Mouse (Mus musculus): ENCODE data around the gene Arhgef19. TPM values are rescaled to one million over a fixed set of nuclear protein-coding genes. Genes with fewer than 3 reads are reported as not detected.

Arhgef19 gene
- total and polyA plus RNA-seq, 3 experiments, result 0.78 TPM; not detected in 2

DNA sequence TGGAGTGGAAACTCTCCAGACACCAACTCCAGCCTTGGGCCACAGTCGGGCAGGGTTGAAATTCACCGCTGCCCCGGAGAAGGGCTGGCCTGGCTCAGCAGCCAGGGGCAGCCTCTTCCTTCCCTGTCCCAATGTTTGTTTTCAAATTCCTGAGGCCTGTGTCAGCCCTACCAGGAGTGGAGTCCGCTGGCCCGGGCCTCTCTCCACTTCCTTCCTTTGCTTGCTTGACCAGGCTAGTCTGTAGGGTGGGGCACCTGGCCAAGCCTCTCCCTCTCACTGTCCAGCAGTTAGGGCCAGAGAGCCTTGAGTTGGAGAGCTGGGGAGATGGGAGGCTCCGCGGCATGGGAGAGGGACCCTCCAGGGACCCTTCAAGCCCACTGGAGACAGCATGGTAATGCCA is 38.9 kb downstream of the Arhgef19 start:
- 0 out of 4 replicates have a peak, but pooled peaks cover 0 to 2% of the 10 kb centered on the region in 2 experiments for H3K4me1 ChIP-seq (ENCODE audit: control insufficient read depth in 1 of 2, insufficient read depth in 2 of 2, low read length in 2 of 2)
- no peak for DNase-seq (ENCODE audit: low read depth, low spot score)
- peaks cover 0 to 3% of the 10 kb centered on the region in 2 experiments; a peak in 2 of 4 replicates for H3K27me3 ChIP-seq (ENCODE audit: control insufficient read depth in 1 of 2, insufficient read depth in 2 of 2, low read length in 2 of 2)
- TF ChIP-seq RAD21 (IDR thresholded peaks at IDR 0.05; ENCODE audit: low read depth, low read length), result no peak
- no peak for TF ChIP-seq MYC (IDR thresholded peaks at IDR 0.05; ENCODE audit: low read depth, low read length)
- H3K27ac ChIP-seq (ENCODE audit: control insufficient read depth, low read depth, low read length), result no peak overlapping the region
- no peaks in the 10 kb centered on the region for H3K9me3 ChIP-seq (replicated peaks; ENCODE audit: insufficient read depth, low read length)
- H3K9ac ChIP-seq (ENCODE audit: control insufficient read depth, low read depth, low read length, poor library complexity, severe bottlenecking), result no peak overlapping the region
- H3K79me2 ChIP-seq (ENCODE audit: control insufficient read depth, insufficient read depth, low read length, poor library complexity), result no peaks in the 10 kb centered on the region
- H3K36me3 ChIP-seq (ENCODE audit: control insufficient read depth in 1 of 2, insufficient read depth in 2 of 2, low read length in 2 of 2), result no peaks in the 10 kb centered on the region
- H3K4me3 ChIP-seq (ENCODE audit: control insufficient read depth in 1 of 2, insufficient read depth in 1 of 2, low read depth in 2 of 2, low read length in 2 of 2), result no peak overlapping the region

DNA sequence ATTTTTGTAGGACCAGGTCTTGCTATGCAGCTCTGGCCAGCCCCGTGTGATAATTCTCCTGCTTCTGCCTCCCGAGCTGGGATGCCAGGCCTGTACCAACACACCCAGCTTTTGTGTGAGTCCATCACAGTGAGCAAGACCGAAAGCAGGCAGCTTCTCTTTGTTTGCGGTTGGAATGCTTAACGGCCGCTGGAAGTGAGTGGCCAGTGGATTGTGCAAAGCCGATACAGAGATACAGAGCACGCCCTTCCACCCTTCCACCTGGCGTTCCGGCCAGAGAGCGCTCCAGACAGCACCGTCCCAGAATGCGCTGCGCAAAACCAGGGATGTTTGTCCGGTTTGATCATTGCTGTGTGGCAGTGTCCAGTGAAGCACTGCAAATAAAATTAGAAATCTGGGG is 40.0 kb downstream of the Arhgef19 start:
- no peak overlapping the region for H3K4me3 ChIP-seq (ENCODE audit: control insufficient read depth in 1 of 2, insufficient read depth in 1 of 2, low read depth in 2 of 2, low read length in 2 of 2)
- H3K27ac ChIP-seq (ENCODE audit: control insufficient read depth, low read depth, low read length), result no peak overlapping the region
- 0 out of 4 replicates have a peak, but pooled peaks cover 0 to 2% of the 10 kb centered on the region in 2 experiments for H3K4me1 ChIP-seq (ENCODE audit: control insufficient read depth in 1 of 2, insufficient read depth in 2 of 2, low read length in 2 of 2)
- H3K27me3 ChIP-seq (ENCODE audit: control insufficient read depth in 1 of 2, insufficient read depth in 2 of 2, low read length in 2 of 2), result peaks cover 0 to 3% of the 10 kb centered on the region in 2 experiments; a peak in 2 of 4 replicates
- H3K9ac ChIP-seq (ENCODE audit: control insufficient read depth, low read depth, low read length, poor library complexity, severe bottlenecking), result no peak overlapping the region
- H3K9me3 ChIP-seq (replicated peaks; ENCODE audit: insufficient read depth, low read length), result no peaks in the 10 kb centered on the region
- H3K79me2 ChIP-seq (ENCODE audit: control insufficient read depth, insufficient read depth, low read length, poor library complexity), result no peaks in the 10 kb centered on the region
- no peaks in the 10 kb centered on the region for H3K36me3 ChIP-seq (ENCODE audit: control insufficient read depth in 1 of 2, insufficient read depth in 2 of 2, low read length in 2 of 2)
- no peak for DNase-seq (ENCODE audit: low read depth, low spot score)
- TF ChIP-seq TBP (IDR thresholded peaks at IDR 0.05; ENCODE audit: low read depth, low read length), result no peak
- TF ChIP-seq CHD1 (IDR thresholded peaks at IDR 0.05; ENCODE audit: low read depth, low read length), result no peak
- no peak for TF ChIP-seq BHLHE40 (IDR thresholded peaks at IDR 0.05; ENCODE audit: borderline replicate concordance, low read depth, low read length)

DNA sequence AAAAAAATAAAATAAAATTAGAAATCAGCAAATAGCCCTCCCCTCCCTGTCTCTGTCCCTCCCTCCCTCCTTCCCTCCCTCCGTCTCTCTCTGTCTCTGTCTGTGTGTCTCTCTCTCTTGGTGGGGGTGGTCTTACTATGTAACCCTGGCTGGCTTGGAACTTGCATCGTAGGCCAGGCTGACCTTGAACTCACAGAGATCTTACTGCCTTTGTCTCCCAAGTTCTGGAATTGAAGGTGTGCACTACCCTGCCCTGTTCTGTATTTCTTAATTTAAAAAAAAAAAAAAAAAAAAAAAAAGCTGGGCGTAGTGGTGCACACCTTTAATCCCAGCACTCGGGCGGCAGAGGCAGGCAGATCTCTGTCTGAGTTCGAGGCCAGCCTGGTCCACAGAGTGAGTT is 40.5 kb downstream of the Arhgef19 start:
- no peaks in the 10 kb centered on the region for H3K9me3 ChIP-seq (replicated peaks; ENCODE audit: insufficient read depth, low read length)
- no peak overlapping the region for H3K27ac ChIP-seq (ENCODE audit: control insufficient read depth, low read depth, low read length)
- no peak overlapping the region for H3K4me3 ChIP-seq (ENCODE audit: control insufficient read depth in 1 of 2, insufficient read depth in 1 of 2, low read depth in 2 of 2, low read length in 2 of 2)
- no peaks in the 10 kb centered on the region for H3K36me3 ChIP-seq (ENCODE audit: control insufficient read depth in 1 of 2, insufficient read depth in 2 of 2, low read length in 2 of 2)
- H3K9ac ChIP-seq (ENCODE audit: control insufficient read depth, low read depth, low read length, poor library complexity, severe bottlenecking), result no peak overlapping the region
- no peak for DNase-seq (ENCODE audit: low read depth, low spot score)
- H3K79me2 ChIP-seq (ENCODE audit: control insufficient read depth, insufficient read depth, low read length, poor library complexity), result no peaks in the 10 kb centered on the region
- 0 out of 4 replicates have a peak, but pooled peaks cover 0 to 2% of the 10 kb centered on the region in 2 experiments for H3K4me1 ChIP-seq (ENCODE audit: control insufficient read depth in 1 of 2, insufficient read depth in 2 of 2, low read length in 2 of 2)
- peaks cover 0 to 3% of the 10 kb centered on the region in 2 experiments; a peak in 2 of 4 replicates for H3K27me3 ChIP-seq (ENCODE audit: control insufficient read depth in 1 of 2, insufficient read depth in 2 of 2, low read length in 2 of 2)
- TF ChIP-seq CHD2 (IDR thresholded peaks at IDR 0.05; ENCODE audit: low read length) (no peak), ETS1 (IDR thresholded peaks at IDR 0.05; ENCODE audit: low read depth, low read length) (no peak), MYC (IDR thresholded peaks at IDR 0.05; ENCODE audit: low read depth, low read length) (no peak), POLR2AphosphoS2 (IDR thresholded peaks at IDR 0.05; ENCODE audit: low read length) (no peak), ELF1 (IDR thresholded peaks at IDR 0.05; ENCODE audit: low read depth, low read length) (no peak), RAD21 (IDR thresholded peaks at IDR 0.05; ENCODE audit: low read depth, low read length) (no peak), RCOR1 (IDR thresholded peaks at IDR 0.05; ENCODE audit: low read depth, low read length) (no peak), UBTF (IDR thresholded peaks at IDR 0.05; ENCODE audit: borderline replicate concordance, insufficient read depth, low read depth, low read length) (no peak), MXI1 (IDR thresholded peaks at IDR 0.05; ENCODE audit: low read depth, low read length) (no peak), ZC3H11A (IDR thresholded peaks at IDR 0.05; ENCODE audit: low read depth, low read length) (no peak), ZNF384 (IDR thresholded peaks at IDR 0.05; ENCODE audit: low read depth, low read length) (no peak), ZMIZ1 (IDR thresholded peaks at IDR 0.05; ENCODE audit: low read depth, low read length) (no peak), TCF12 (IDR thresholded peaks at IDR 0.05; ENCODE audit: low read depth, low read length) (no peak), MAX (IDR thresholded peaks at IDR 0.05; ENCODE audit: low read length) (no peak), SIN3A (IDR thresholded peaks at IDR 0.05; ENCODE audit: low read length) (no peak), NRF1 (IDR thresholded peaks at IDR 0.05; ENCODE audit: insufficient read depth, low read depth, low read length, poor library complexity, severe bottlenecking) (no peak), EP300 (IDR thresholded peaks at IDR 0.05; ENCODE audit: low read depth in 1 of 2, low read length in 2 of 2) (no peak), HCFC1 (IDR thresholded peaks at IDR 0.05; ENCODE audit: low read depth, low read length) (no peak), GATA1 (IDR thresholded peaks at IDR 0.05; ENCODE audit: low read depth, low read length) (no peak)
